Mouse (Mus musculus) MEL (cell line): Measurements from ENCODE around the gene Pakap.

ENCODE experiments used
- CHD2 ChIP-seq: IDR thresholded peaks from 2 replicates; pipeline ENCODE4 v1.6.1; 2011; ENCODE audit warnings: low read length, improper control_type of control experiment
- CTCF ChIP-seq, 3 experiments: IDR thresholded peaks in 2 of 3; conservative IDR thresholded peaks in 1 of 3; 2 replicates each; pipeline ENCODE4 v1.5.1; 2011 to 2012; ENCODE audit warnings: low read length in 3 of 3, low read depth in 2 of 3, mild to moderate bottlenecking in 2 of 3, improper control_type of control experiment in 1 of 3, inconsistent platforms in 1 of 3, mixed read lengths in 1 of 3, moderate library complexity in 1 of 3; ENCODE audit not compliant: control insufficient read depth in 1 of 3, insufficient read depth in 1 of 3, poor library complexity in 1 of 3, severe bottlenecking in 1 of 3
- EP300 ChIP-seq, 2 experiments: IDR thresholded peaks; 2 replicates each; pipeline ENCODE4 v1.6.1; 2011; ENCODE audit warnings: improper control_type of control experiment in 2 of 2, low read length in 2 of 2, low read depth in 1 of 2, mild to moderate bottlenecking in 1 of 2
- MEF2A ChIP-seq: IDR thresholded peaks from 2 replicates; pipeline ENCODE4 v1.6.1; 2014; ENCODE audit warnings: low read depth, mild to moderate bottlenecking, inconsistent platforms, low read length, improper control_type of control experiment; ENCODE audit not compliant: poor library complexity, insufficient replicate concordance, severe bottlenecking; ENCODE audit errors: extremely low read depth
- USF1 ChIP-seq: IDR thresholded peaks from 2 replicates; pipeline ENCODE4 v1.6.1; 2014; ENCODE audit warnings: low read depth, mild to moderate bottlenecking, inconsistent platforms, low read length, improper control_type of control experiment, moderate library complexity
- ZNF384 ChIP-seq: IDR thresholded peaks from 2 replicates; pipeline ENCODE4 v1.6.1; 2012; ENCODE audit warnings: low read depth, mild to moderate bottlenecking, inconsistent platforms, low read length, improper control_type of control experiment

DNA sequence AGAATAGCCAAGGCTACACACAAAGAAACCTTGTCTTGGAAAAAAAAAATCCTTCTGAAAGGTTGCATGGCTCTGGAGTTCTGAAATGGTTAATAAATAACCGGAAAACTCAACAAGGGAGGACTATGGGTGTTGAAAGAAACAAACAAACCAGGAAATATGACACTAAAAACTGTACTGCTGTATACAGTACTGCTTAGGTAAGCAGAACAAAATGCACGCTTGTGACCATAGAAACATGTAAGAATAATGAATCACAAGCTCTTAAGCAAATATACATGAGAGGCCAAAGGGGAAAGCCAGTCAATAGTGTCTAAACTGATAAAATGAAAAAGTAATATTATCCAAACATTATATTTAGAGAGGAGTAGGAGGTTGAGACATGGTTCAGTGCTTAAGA lies 247.4 kb downstream of the Pakap start:
- no peak for TF ChIP-seq MEF2A
- TF ChIP-seq ZNF384, result no peak
- no peak for TF ChIP-seq USF1
- no peak for TF ChIP-seq CTCF (IDR thresholded peaks at IDR 0.05 in 2 of 3, conservative IDR thresholded peaks at IDR 0.05 in 1 of 3; ENCODE audit: control insufficient read depth in 1 of 3, insufficient read depth in 1 of 3, low read depth in 2 of 3, low read length in 3 of 3, poor library complexity in 1 of 3, severe bottlenecking in 1 of 3)
- no peak for TF ChIP-seq EP300 (IDR thresholded peaks at IDR 0.05; ENCODE audit: low read depth in 1 of 2, low read length in 2 of 2)
- no peak for TF ChIP-seq CHD2
